Mouse (Mus musculus) spleen, postnatal 4 days (tissue): ENCODE measurements around the gene U2surp.
"Not testable (repeated sequence)": the region's sequence is repeated elsewhere in the genome, so short reads cannot be mapped to it uniquely, and the experiment has no call there.

Experiments
- DNase-seq, 2 experiments: peaks; one replicate each; pipeline ENCODE4 v3.0.0; 2022; ENCODE audit warnings: low spot score in 2 of 2

U2surp gene

GRCm38 (mm10) chr9:95469011-95469576 lies 42.7 kb downstream of the U2surp start:
- not testable (repeated sequence) for DNase-seq

- no peak for DNase-seq
Measured at GRCm38 (mm10) chr9:95464028-95464427, 47.8 kb downstream of the U2surp start.

- DNase-seq, result no peak
Measured at GRCm38 (mm10) chr9:95451931-95452330, 59.9 kb downstream of the U2surp start.

- no peak for DNase-seq
Measured at GRCm38 (mm10) chr9:95450586-95450985, 61.2 kb downstream of the U2surp start.

GRCm38 (mm10) chr9:95442321-95442731 lies 69.5 kb downstream of the U2surp start:
- DNase-seq, result no peak

GRCm38 (mm10) chr9:95437883-95438282 lies 73.9 kb downstream of the U2surp start:
- no peak for DNase-seq

GRCm38 (mm10) chr9:95436294-95436613 lies 75.5 kb downstream of the U2surp start:
- DNase-seq, result no peak

- DNase-seq, result no peak
Measured at GRCm38 (mm10) chr9:95435506-95436293, 76.1 kb downstream of the U2surp start.

GRCm38 (mm10) chr9:95428277-95428676 lies 83.5 kb downstream of the U2surp start:
- DNase-seq, result no peak

- no peak for DNase-seq
Measured at GRCm38 (mm10) chr9:95413911-95414310, 97.9 kb downstream of the U2surp start.

- no peak for DNase-seq
Measured at GRCm38 (mm10) chr9:95412047-95412446, 99.7 kb downstream of the U2surp start.

- no peak for DNase-seq
Measured at GRCm38 (mm10) chr9:95407586-95408220, 104.1 kb downstream of the U2surp start.
